Mouse (Mus musculus) adrenal gland, postnatal 14 days (tissue): ENCODE measurements around the gene Trhde. TPM values are rescaled to one million over a fixed set of nuclear protein-coding genes. Genes with fewer than 3 reads are reported as not detected.
A peak's percentile ranks its signal among the peaks of the same experiment; 100 is the strongest.

ENCODE experiments used
- DNase-seq: peaks from one replicate; pipeline ENCODE4 v3.0.0; 2021; ENCODE audit warnings: mixed read lengths
- long read RNA-seq, 2 experiments: library from polyadenylated mRNA; stranded (forward); transcript quantifications; one replicate each; pipeline ENCODE4 v2.0.0; 2021
- total RNA-seq: library from RNA; stranded (reverse); gene quantifications from 2 replicates; pipeline ENCODE4 v1.2.3, GENCODE M21; 2021

Gene Trhde
- 0.19 and 0.37 TPM in 2 replicates for total RNA-seq
- long read RNA-seq, experiment 1 = 0 reads
- long read RNA-seq, experiment 2, full-length matches to known transcripts = 1 of 1 reads
- long read RNA-seq, experiment 2, partial matches to known transcripts = 0 of 1 reads
- long read RNA-seq, experiment 2, other reads (novel, unspliced or antisense) = 0 of 1 reads

- no peak for DNase-seq
Observed at GRCm38 (mm10) chr10:114802161-114802651, at the start of gene Trhde. TSS of gene Trhde (minus strand) at chr10:114802307.

- DNase-seq = no peak
Observed at GRCm38 (mm10) chr10:114841966-114842365, 39.9 kb upstream of the Trhde start.

- no peak for DNase-seq
Observed at GRCm38 (mm10) chr10:114841440-114841839, 39.3 kb upstream of the Trhde start.

GRCm38 (mm10) chr10:114831313-114831712 lies 29.2 kb upstream of the Trhde start:
- DNase-seq = no peak

GRCm38 (mm10) chr10:114808799-114809198 lies 6.7 kb upstream of the Trhde start:
- DNase-seq = no peak

- no peak for DNase-seq
Observed at GRCm38 (mm10) chr10:114805884-114806283, 3.8 kb upstream of the Trhde start.

- DNase-seq = peak; percentile 6
Observed at GRCm38 (mm10) chr10:114801457-114802160, 498 bp downstream of the Trhde start.

GRCm38 (mm10) chr10:114800331-114801304 lies 1.5 kb downstream of the Trhde start:
- DNase-seq = no peak

- no peak for DNase-seq
Observed at GRCm38 (mm10) chr10:114799481-114799880, 2.6 kb downstream of the Trhde start.

- no peak for DNase-seq
Observed at GRCm38 (mm10) chr10:114798788-114799187, 3.3 kb downstream of the Trhde start.

- no peak for DNase-seq
Observed at GRCm38 (mm10) chr10:114798218-114798617, 3.9 kb downstream of the Trhde start.

GRCm38 (mm10) chr10:114797664-114798063 lies 4.4 kb downstream of the Trhde start:
- no peak for DNase-seq

GRCm38 (mm10) chr10:114796872-114797271 lies 5.2 kb downstream of the Trhde start:
- no peak for DNase-seq

GRCm38 (mm10) chr10:114794214-114794613 lies 7.9 kb downstream of the Trhde start:
- DNase-seq = no peak

GRCm38 (mm10) chr10:114765914-114766313 lies 36.2 kb downstream of the Trhde start:
- no peak for DNase-seq

- no peak for DNase-seq
Observed at GRCm38 (mm10) chr10:114762125-114762524, 40.0 kb downstream of the Trhde start.

- DNase-seq = no peak
Observed at GRCm38 (mm10) chr10:114759240-114759639, 42.9 kb downstream of the Trhde start.

GRCm38 (mm10) chr10:114758614-114759013 lies 43.5 kb downstream of the Trhde start:
- DNase-seq = no peak

- DNase-seq = no peak
Observed at GRCm38 (mm10) chr10:114742755-114743705, 59.1 kb downstream of the Trhde start.

- peak; percentile 12 for DNase-seq
Observed at GRCm38 (mm10) chr10:114739916-114740315, 62.2 kb downstream of the Trhde start.

- DNase-seq = no peak
Observed at GRCm38 (mm10) chr10:114737581-114737980, 64.5 kb downstream of the Trhde start.
